Mouse (Mus musculus): Measurements from ENCODE around the gene Smarcd2.

Gene Smarcd2

GRCm38 (mm10) chr11:106272644-106273310, at the start of gene Smarcd2:
TSS of gene Smarcd2 (minus strand) at chr11:106272972.
- DNase-seq, result peak; percentile 100

- no peak for DNase-seq
Measured at GRCm38 (mm10) chr11:106318406-106319366, 45.9 kb upstream of the Smarcd2 start.

GRCm38 (mm10) chr11:106317801-106318200, 45.0 kb upstream of the Smarcd2 start:
- no peak for DNase-seq

- no peak for DNase-seq
Measured at GRCm38 (mm10) chr11:106316416-106316815, 43.6 kb upstream of the Smarcd2 start.

GRCm38 (mm10) chr11:106314333-106314812, 41.6 kb upstream of the Smarcd2 start, which contains the start of gene Cd79b:
TSS of gene Cd79b (minus strand) at chr11:106314762.
- no peak for DNase-seq

- DNase-seq, result no peak
Measured at GRCm38 (mm10) chr11:106313533-106313932, 40.8 kb upstream of the Smarcd2 start.

- no peak for DNase-seq
Measured at GRCm38 (mm10) chr11:106310123-106310522, 37.4 kb upstream of the Smarcd2 start.

- no peak for DNase-seq
Measured at GRCm38 (mm10) chr11:106308162-106308561, 35.4 kb upstream of the Smarcd2 start.

GRCm38 (mm10) chr11:106307432-106307831, 34.7 kb upstream of the Smarcd2 start:
- no peak for DNase-seq

- no peak for DNase-seq
Measured at GRCm38 (mm10) chr11:106306758-106307157, 34.0 kb upstream of the Smarcd2 start.

- DNase-seq, result no peak
Measured at GRCm38 (mm10) chr11:106306065-106306385, 33.3 kb upstream of the Smarcd2 start.

GRCm38 (mm10) chr11:106305348-106306064, 32.7 kb upstream of the Smarcd2 start:
- DNase-seq, result no peak

GRCm38 (mm10) chr11:106302634-106303033, 29.9 kb upstream of the Smarcd2 start:
- peak in 1 of 2 experiments; percentile 62 for DNase-seq

- no peak for DNase-seq
Measured at GRCm38 (mm10) chr11:106301765-106302164, 29.0 kb upstream of the Smarcd2 start, which contains the start of gene Gh. TSS of gene Gh (minus strand) at chr11:106301865.

- DNase-seq, result no peak
Measured at GRCm38 (mm10) chr11:106291861-106292260, 19.1 kb upstream of the Smarcd2 start.

GRCm38 (mm10) chr11:106290376-106290775, 17.6 kb upstream of the Smarcd2 start:
- no peak for DNase-seq

- peak; percentile 47 to 65 for DNase-seq
Measured at GRCm38 (mm10) chr11:106289369-106289768, 16.6 kb upstream of the Smarcd2 start.

- DNase-seq, result no peak
Measured at GRCm38 (mm10) chr11:106286987-106287386, 14.2 kb upstream of the Smarcd2 start.

- DNase-seq, result no peak
Measured at GRCm38 (mm10) chr11:106286206-106286605, 13.4 kb upstream of the Smarcd2 start.

- DNase-seq, result no peak
Measured at GRCm38 (mm10) chr11:106284126-106284525, 11.4 kb upstream of the Smarcd2 start.

- DNase-seq, result no peak
Measured at GRCm38 (mm10) chr11:106283371-106283770, 10.6 kb upstream of the Smarcd2 start.

- DNase-seq, result no peak
Measured at GRCm38 (mm10) chr11:106282452-106282851, 9.7 kb upstream of the Smarcd2 start.

GRCm38 (mm10) chr11:106276454-106276853, 3.7 kb upstream of the Smarcd2 start, which contains the start of gene Tcam1:
TSS of gene Tcam1 (plus strand) at chr11:106276672.
- peak; percentile 92 to 96 for DNase-seq

Measured in kidney, adult 8-10 months (tissue).